Mouse (Mus musculus): ENCODE results near the gene Otor.
A peak's percentile ranks its signal among the peaks of the same experiment; 100 is the strongest.

Otor gene

DNA sequence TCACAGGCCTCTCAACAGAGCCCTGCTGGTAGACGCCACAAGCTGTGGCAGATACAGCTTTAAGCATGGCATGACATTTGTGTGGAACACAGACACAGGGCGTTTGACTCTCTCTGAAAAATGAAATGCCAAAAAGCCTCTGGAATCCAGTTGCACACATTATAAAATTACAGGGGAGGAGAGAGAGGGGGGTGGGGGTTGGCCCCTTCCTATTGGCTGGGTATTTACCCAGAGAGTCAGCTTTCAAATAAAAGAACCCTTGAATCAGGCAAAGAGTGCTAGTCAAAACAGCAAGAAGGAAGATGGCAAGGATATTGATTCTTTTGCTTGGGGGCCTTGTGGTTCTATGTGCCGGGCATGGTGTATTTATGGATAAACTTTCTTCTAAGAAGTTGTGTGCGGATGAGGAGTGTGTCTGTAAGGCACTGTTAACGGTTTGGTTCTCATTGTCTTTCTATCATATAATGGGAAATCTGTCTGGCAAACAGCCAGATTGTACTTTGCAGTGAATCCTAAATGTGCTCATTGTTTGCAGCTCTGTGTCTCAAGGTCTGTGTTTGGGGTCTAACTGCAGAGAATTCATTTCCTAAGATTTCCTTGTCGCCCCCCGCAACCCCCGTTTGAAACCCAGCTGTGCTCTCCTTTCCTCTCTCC is at the start of gene Otor:
TSS of gene Otor (plus strand) at position 276 of the 654 bp plus-strand sequence.
- no peak for DNase-seq (ENCODE audit: low read depth, low spot score)

DNA sequence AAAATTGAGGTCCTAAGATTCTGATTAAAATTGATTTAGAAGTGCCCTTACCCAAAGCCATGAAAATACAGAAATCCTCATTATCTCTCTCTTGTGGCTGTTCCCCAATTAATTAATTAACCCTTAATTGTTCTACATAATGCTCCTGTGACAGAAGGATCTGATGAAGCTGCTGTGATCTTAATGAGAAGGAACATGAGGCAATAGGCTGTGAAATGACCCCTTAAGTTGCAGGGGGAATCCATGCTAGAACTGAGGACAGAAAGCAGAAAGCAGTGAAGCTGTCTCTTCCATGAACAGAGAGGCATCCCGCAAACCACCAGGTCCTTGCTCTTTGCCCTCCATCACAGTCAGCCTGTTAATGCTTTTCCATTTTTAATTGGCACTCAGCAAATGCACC is 47.0 kb upstream of the Otor start:
- no peak for DNase-seq (ENCODE audit: low read depth, low spot score)

DNA sequence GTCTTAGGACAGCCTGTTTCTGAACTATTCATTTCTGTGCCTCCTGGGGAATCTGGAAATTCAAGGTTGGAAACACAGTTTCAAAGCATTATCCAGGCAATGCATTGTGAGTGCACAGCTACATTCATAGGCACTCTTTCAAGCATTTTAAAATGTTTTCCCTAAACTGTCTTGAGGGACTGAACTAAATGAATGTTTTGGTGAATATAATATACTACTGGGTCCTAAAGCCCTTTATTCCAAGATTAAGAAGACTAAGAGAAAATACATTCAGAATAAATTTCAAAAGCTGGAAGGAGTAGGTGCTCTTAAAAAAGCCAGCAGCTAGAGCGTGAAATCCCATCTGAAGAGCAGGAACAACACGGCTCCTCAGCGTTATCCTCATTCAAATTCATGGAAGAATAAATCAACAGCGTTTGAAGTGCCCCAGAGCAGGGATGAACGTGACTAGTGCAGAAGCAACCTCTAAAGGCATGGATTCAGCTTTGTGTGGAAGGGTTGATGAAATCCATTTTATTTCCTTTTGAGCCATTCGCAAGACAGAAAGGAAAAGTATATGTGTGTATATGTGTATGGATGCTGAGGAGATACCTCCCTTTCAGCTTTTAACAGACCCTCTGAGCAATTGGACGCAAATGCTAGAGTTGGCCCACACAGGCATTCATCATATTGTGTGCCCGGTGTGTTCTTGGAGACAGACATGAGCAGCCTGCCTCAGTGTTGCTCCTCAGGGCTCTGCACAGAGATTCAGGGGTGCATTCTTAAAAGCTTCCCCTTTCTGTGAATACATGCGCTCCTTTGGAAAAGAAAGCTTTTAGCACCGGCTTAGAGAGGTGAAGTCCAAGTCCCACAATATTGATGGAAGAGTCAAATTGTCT is 45.7 kb upstream of the Otor start:
- DNase-seq (ENCODE audit: low read depth, low spot score): no peak

DNA sequence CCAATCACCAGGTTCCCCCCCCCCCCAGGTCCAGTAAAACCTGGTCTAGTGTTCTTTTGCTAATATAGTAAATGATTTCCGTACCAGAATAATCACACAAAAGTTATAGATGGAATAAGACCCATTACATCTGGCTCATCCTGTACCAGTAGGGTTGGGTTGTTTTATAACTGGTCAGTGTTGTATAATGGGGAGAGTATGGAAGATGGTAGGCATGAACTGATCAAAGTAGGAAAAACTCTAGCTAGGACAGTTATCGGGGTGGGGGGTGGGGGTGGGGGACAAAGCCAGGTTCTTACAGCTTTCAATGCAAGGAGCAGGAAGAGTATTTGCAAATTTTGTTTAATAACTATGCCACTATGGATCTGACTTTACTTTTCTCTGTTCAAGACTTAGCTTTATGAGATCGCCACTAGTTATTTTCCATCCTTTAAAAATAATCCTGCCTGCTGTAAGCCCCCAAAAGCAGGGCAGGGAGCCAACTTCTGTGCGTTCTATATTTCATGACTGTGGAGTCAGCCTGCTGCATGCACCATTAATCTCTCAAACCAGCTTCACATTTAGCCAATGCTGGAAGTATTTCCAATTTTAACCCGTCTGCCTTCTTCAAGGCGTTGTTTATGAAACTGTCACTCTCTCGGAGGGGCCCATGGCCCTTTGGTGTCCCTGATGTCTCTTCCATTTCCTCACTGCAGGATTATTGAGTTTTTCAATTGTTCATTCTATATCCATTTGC is 43.8 kb upstream of the Otor start:
- no peak for DNase-seq (ENCODE audit: low read depth, low spot score)

- DNase-seq (ENCODE audit: low read depth, low spot score): no peak
Measured at GRCm38 (mm10) chr2:143035086-143035593, 43.1 kb upstream of the Otor start.

- DNase-seq (ENCODE audit: low read depth, low spot score): no peak
Measured at GRCm38 (mm10) chr2:143041596-143041995, 36.7 kb upstream of the Otor start.

DNA sequence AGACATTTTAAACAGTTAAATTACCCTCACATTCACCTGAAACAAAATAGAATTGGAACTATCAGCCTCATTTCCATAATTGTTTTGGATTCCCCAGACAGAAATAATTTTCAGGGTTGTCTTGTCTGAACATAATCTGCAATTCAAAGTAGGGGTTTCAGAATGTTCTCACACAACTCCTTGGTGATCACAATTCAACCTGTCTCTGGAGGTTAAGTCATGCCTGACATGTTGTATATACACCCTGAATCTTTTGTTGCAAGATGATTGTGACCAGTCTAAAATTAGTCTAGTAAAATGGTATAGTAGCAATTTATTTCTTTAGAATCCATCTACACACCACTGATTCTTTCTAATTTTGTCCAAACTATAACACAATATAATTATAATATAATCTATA is 23.0 kb upstream of the Otor start:
- DNase-seq (ENCODE audit: low read depth, low spot score): no peak

DNA sequence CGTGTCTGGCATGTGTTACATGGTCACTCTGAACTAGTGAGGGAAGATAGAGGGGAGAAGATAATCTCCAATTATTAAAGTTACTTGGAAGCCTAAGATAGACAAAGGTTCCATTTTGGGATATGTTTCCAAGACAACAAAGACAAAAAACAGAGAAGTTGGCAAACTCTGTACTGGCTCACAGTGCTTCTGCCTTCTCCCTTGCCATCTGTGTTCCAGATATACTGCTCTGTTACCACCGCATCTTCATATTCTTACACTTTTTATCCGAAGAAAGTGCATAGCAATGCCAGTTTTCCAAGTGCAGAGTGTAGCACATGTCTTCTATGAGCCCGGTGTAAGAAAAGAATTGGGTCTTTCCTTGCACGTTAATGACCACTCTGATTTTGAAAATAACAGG is 21.5 kb upstream of the Otor start:
- DNase-seq (ENCODE audit: low read depth, low spot score): no peak

DNA sequence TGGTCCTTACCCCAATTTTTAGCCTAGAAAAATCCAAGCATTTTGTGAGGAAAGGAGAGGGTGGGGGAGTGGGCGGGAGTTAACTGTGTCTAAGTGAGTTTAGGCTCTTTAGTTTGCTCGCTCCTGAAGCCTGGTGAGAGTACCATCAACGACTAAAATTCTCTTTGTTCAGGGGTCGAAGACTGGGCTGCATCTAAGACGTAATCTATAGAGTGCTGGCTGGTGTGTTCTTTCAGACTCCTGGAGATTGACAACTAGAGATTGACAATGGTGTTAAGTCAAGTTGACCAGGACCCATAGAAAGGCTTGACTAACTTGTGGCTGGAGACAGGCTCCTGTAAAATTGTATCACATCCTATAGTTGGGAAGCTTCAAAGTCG is 15.9 kb upstream of the Otor start:
- no peak for DNase-seq (ENCODE audit: low read depth, low spot score)

- peak; percentile 52 for DNase-seq (ENCODE audit: low read depth, low spot score)
Measured at GRCm38 (mm10) chr2:143062812-143063792, 15.2 kb upstream of the Otor start, which contains the start of gene Snrpb2. Gene Snrpb2 (plus strand): TSS chr2:143063039.

DNA sequence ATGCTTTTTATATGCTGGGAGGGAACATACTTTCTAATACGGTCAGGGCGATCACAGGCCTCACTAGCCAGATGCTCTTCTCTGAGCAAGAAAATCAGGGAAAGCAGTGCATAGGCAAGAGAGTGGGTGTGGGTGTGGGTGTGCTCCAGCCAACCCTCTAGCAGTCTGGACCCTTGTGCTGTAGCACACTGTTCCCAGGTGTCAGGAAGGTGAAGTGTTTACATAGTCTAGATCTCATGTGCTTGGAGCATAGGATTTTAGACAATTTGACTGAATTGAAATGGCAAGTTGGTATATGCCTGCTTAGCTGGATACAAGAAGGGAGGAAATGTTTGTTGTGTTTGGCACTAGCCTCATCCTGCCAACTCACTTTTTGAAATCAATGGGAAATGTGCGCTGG is 12.4 kb upstream of the Otor start:
- no peak for DNase-seq (ENCODE audit: low read depth, low spot score)

DNA sequence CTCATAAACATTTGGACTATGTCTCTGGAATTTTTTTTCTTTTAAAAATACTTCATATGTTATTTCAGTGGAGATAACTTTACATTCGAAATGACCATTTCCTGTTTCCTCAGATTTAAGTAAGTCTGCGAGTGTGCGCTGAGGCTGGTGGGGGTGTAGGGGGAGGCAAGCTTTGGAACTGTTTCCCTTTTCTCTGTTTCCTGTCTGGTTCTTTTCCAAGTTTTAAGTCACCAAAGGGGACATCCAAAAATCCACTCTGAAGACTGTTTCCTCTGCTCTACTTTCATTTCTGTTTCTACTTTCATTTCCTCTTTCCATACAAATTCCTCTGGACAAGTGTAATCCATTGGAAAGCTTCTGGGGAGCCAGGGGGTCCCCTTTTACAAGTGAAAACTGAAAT is 3.4 kb downstream of the Otor start:
- no peak for DNase-seq (ENCODE audit: low read depth, low spot score)

GRCm38 (mm10) chr2:143084852-143085397 is 6.7 kb downstream of the Otor start:
- DNase-seq (ENCODE audit: low read depth, low spot score): no peak

- DNase-seq (ENCODE audit: low read depth, low spot score): no peak
Measured at GRCm38 (mm10) chr2:143089866-143090265, 11.6 kb downstream of the Otor start.

- no peak for DNase-seq (ENCODE audit: low read depth, low spot score)
Measured at GRCm38 (mm10) chr2:143093726-143094125, 15.5 kb downstream of the Otor start.

GRCm38 (mm10) chr2:143094761-143095160 is 16.5 kb downstream of the Otor start:
- no peak for DNase-seq (ENCODE audit: low read depth, low spot score)

GRCm38 (mm10) chr2:143097170-143097569 is 18.9 kb downstream of the Otor start:
- no peak for DNase-seq (ENCODE audit: low read depth, low spot score)

DNA sequence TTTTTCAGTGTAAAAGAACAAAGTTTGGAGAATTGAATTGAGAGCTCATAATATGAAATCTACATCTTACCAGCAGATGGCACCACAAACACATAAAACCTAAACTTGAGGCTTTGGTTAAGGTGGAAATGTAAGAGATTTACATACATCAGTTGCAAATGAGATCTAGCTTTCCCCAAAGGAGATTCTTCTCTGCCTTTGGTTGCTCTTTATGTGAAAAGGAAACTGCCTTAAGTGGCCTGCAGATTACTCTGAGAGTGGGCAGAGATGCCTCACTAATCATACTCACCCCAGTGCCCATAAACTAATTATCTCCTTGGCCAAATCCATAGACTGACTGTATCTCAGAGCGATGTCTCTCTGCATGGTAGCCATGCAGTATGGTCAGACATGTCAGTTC is 35.6 kb downstream of the Otor start:
- no peak for DNase-seq (ENCODE audit: low read depth, low spot score)

GRCm38 (mm10) chr2:143114716-143115115 is 36.4 kb downstream of the Otor start:
- no peak for DNase-seq (ENCODE audit: low read depth, low spot score)

GRCm38 (mm10) chr2:143117453-143117852 is 39.2 kb downstream of the Otor start:
- DNase-seq (ENCODE audit: low read depth, low spot score): no peak

DNA sequence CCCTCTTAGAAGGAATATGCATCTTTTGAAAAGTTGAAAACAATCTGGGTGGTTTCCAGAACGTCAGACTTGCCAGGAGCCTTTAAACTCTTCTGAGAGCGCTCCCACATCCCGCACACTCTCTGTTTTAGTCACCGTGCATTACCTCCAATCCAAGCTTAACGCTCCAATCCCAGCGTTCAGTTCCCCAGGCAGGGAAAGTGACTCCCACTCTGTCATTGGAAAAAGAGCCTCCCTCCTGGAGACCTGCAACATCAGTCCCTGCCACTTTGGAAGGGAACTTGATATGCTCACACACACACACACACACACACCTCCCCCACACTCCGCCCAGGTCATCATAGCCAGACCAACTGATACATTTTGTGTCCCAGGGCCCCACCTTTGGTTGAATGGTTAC is 39.9 kb downstream of the Otor start:
- DNase-seq (ENCODE audit: low read depth, low spot score): no peak

Data from c-Kit-negative CD71-positive TER-119-positive erythroid progenitor cells, embryonic 14.5 days (primary cell).